Mouse (Mus musculus) mesoderm, embryonic 11.5 days (tissue): ENCODE measurements around the gene Arfgef2.

ENCODE experiments used
- DNase-seq: peaks from one replicate; pipeline ENCODE4 v3.0.0-alpha.2; 2012; ENCODE audit warnings: low read depth, low spot score

The Arfgef2 gene

GRCm38 (mm10) chr2:166905711-166906522 is 100.5 kb downstream of the Arfgef2 start, which contains the start of gene Cse1l:
TSS of gene Cse1l (plus strand) at chr2:166906040.
- DNase-seq: peak; percentile 99

DNA sequence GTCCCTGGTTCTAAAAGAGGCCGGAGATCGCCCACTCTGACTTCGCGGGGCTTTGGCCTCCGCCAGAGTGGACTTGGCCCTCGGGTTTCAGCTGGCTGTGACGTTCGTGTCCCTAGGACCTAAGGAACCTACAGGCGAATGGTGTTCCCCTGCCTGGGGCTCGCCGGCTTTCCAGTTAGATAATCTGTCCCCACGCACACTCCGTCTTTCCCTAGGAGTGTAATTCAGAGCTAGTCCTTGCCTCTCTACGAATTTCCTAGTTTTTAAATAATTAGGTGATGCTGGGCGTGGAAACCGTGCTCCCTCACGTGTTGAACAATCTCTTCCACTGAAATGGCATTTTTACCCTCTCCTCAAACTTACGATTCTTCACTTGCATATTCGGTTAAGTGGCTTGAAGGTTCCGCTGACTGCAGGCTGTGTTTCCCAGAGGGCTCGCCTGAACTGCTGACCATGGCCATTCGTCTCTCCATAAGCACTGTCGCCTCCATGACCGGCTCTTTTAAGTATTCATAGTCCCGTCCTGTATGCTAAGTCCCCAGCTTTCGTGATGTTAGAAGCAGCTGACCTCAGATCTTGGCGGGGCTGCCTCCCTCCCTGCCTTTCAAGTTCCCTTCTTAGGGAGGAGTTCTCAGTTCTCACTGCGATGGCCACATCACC is 101.3 kb downstream of the Arfgef2 start:
- no peak for DNase-seq

- DNase-seq: no peak
Measured at GRCm38 (mm10) chr2:166909729-166910128, 104.3 kb downstream of the Arfgef2 start.

GRCm38 (mm10) chr2:166910536-166910935 is 105.1 kb downstream of the Arfgef2 start:
- DNase-seq: no peak

DNA sequence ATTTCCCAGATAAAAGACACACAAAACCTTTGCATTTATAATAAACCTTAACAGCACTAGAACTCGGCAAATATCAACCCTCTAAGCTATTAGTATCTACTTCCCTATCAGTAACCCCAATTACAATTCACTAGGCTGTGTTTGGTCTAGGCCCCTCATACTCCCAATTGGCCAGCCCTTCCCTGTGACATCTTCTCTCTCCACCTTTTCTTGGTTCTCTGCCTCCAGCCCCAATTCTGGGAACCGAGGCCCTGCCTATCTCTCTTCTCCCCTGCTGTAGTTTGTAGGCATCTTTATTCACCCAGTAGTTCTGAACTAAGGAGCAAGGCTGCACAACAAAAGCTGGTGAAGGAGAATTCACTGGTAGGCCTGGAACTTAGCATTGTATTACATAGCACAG is 118.6 kb downstream of the Arfgef2 start:
- no peak for DNase-seq

GRCm38 (mm10) chr2:166933943-166934342 is 128.6 kb downstream of the Arfgef2 start:
- no peak for DNase-seq

GRCm38 (mm10) chr2:166934416-166934815 is 129.0 kb downstream of the Arfgef2 start:
- DNase-seq: no peak

- no peak for DNase-seq
Measured at GRCm38 (mm10) chr2:166935582-166935981, 130.2 kb downstream of the Arfgef2 start.

- DNase-seq: no peak
Measured at GRCm38 (mm10) chr2:166936166-166936565, 130.8 kb downstream of the Arfgef2 start.

- no peak for DNase-seq
Measured at GRCm38 (mm10) chr2:166943146-166943545, 137.8 kb downstream of the Arfgef2 start.

- no peak for DNase-seq
Measured at GRCm38 (mm10) chr2:166944346-166944745, 139.0 kb downstream of the Arfgef2 start.

DNA sequence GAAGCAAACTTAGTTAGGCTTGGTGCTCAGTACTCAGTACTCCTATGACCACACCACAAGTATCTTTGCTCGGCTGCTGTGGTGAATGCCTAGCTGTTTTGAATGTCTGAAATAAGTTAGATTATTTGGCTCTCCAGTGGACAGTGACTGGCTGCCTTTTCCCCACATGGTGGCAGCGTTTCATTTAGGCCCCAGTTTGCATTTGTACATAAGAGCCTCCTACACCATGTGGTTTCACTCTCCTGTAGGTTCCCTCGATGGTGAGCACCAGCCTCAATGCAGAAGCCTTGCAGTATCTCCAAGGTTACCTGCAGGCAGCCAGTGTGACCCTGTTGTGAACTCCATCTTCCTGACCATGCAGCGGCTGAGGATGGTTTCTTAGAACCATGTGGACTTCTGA is 140.1 kb downstream of the Arfgef2 start:
- peak; percentile 29 for DNase-seq
